Mouse (Mus musculus) thymus, postnatal 0 days (tissue): Measurements from ENCODE around the gene Enpp7. TPM values are rescaled to one million over a fixed set of nuclear protein-coding genes. Genes with fewer than 3 reads are reported as not detected.

Source experiments
- DNase-seq: peaks from one replicate; pipeline ENCODE4 v3.0.0-alpha.2; 2015; ENCODE audit warnings: low spot score
- polyA plus RNA-seq: library from polyadenylated mRNA; unstranded; fragments of >200 nt; fragmentation: Nextera tagmentation; extraction: Ambion mirVana; gene quantifications from 2 replicates; pipeline ENCODE4 v1.2.1, GENCODE M21; 2015

Gene Enpp7
- polyA plus RNA-seq, 1 experiment from 2014 or later: not detected

DNA sequence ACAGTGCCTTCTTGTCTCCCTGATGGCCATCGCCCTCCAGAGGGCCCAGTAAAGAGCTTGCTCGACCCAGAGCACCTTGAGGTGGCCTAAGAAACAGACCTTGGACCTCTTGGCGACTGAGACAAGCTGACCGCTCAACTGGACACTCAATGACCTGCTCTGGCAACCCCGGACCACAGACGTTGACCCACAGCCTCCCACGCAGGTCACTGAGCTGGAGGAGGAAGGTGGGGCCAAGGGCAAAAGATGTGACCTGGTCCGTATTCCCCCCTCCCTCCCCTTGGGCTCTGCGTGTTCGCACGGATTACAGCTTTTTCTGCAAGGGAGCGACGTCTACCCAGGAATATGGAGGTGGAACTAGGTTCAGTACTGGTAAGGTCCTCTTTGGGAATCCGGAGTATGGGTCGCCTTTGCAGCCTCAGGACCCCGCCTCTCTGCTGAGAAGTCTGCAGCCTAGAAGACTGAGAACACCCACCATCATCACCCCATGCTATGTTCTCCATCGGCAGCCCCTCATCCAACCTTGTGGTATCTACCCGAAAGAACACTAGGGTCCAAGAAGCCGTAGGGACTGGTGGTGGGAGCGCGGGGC is 47.2 kb downstream of the Enpp7 start:
- no peak for DNase-seq

DNA sequence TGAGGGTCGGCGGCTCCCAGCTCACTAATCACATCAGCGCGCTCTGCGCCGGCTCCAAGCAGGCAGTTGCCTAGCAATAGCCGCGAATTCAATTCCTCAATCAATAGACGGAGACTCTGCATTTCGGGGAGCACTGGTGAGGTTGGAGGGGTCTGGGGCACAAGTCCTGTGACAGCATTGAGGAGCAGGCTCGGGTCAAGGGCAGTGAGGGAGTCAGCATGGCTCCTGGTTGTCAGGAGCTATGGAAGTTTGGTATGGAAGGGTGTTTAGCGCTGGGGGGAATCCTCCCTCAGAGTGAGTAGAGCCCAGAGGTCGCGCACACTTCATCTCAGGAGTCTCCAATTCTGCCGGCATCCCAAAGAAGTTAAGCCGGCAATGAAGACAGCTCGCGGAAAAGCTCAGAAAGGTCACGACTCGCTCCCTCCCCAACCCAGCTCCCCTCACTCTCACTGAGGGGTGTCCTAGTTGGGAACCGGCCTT is 47.7 kb downstream of the Enpp7 start:
- DNase-seq: no peak

DNA sequence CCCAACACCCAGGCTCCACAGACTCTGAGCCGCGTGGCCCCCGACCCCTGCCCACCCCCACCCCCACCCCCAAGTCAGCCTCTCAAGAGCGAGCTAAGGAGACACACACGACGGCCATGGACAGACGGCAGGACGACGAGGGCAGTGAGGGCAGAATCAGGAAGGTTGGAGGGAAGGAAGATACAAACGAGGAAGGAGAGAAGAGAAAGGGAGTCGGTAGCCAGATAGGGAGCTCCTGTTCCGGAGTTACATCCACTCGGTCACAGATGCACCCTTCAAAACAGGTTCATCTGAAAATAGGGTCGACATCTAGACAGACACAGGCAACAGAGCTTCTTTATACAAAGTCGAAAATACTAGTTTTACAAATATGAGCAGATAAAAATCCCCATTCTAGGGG is 48.5 kb downstream of the Enpp7 start:
- DNase-seq: no peak

DNA sequence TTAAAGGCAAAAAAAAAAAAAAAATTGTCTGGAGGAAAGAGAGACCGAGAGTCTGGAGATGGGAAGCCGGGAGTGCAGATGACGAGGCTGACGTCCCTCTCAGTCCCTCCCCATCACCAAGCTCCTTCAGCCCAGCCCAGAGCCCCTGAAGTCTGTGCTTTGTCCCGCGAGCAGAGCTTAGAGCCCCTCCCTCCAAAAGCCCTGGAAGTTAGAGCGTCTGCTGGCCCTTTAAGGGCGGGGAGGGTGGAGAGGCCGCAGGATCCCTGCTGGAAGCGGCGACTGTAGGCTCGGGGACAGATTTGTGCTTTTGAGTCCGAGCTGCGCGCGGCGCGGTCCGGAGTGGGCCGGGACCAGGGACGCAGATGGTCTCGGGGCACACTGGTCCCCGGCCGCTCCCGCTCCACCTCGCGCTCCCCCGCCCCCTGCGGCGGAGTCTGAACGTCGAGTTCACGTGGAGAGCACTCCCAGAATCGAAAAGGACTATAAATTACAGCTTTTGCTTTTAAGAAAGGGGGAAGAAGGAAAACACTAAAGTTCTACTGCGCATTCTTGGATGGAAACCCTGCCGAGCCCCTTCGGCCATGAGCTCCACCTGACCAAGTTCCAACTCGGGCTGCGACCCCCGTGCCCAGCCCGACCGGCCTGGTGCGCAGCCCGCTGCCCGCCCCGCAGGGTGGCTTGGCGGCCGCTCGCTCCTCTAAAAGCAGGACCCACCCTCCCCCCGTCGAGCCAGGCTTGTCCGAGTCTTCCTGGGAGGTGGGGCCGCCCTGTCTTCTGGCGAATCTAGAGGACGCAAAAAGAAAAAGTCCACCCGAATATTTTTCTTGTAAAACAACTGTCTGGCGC is 49.2 kb downstream of the Enpp7 start:
- no peak for DNase-seq

DNA sequence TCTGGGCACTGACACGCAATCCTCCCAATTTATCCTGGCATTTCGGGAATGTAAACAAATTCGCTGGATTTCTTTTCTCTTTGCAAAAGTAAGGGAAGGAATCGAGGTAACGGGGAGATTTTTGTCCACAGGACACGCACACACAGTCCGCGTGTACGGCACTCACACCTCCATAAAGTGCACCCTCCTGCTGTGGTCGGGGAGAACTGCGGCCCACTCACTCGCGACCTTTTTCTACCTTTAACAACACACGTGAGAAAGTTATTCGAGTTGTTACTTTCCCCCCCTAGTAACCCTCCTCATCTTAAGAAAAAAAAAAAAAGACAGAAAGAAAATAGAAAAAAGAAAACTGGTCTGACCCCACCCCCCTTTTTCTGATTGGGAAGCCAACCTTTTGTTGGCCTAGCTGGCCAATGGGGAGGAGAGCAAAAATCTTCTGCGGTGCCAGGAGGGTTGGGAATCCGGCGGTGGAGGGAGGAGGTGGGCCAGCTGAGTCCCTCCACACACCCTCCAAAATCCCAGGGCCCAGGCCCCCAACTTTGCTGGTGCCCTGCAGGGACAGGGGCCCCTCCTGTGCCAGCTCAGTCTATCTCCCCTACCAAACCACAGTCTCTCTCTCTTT is 49.9 kb downstream of the Enpp7 start:
- DNase-seq: no peak

DNA sequence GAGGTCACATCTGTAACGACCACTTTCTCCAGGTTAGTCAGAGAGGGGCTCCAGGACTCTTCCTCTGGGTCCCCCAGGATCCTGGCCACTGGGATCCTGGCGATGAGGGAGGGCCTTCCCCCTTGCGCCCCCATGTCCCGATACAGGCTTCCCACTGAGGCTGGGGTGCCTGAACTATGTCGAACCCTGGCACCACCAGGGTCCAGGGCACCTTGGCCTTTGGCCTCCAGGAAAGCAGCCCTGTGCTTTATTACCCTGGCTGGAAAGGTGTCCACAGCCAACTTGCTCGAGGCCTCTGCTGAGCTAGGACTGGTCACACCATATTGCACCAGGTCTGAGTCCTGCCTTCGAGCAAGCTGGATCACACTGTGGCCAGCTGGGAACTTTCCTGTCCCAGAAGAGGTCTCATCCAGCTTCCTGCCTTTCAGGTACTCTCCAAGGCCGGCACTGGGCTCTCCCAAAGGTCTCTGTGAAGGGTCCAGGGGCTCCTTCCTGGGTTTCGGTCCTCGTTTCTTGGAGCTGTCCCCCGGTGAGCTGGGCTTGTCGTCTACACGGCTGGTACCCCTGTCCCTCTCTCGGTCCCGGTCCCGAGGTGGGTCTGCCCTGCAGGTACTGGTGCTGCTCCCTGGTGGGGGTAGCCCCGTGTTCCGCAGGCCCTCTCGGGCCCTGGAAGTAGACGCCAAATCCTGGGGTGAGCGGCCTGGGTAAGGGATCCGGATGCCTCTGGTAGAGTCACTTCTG is 50.9 kb downstream of the Enpp7 start:
- no peak for DNase-seq

DNA sequence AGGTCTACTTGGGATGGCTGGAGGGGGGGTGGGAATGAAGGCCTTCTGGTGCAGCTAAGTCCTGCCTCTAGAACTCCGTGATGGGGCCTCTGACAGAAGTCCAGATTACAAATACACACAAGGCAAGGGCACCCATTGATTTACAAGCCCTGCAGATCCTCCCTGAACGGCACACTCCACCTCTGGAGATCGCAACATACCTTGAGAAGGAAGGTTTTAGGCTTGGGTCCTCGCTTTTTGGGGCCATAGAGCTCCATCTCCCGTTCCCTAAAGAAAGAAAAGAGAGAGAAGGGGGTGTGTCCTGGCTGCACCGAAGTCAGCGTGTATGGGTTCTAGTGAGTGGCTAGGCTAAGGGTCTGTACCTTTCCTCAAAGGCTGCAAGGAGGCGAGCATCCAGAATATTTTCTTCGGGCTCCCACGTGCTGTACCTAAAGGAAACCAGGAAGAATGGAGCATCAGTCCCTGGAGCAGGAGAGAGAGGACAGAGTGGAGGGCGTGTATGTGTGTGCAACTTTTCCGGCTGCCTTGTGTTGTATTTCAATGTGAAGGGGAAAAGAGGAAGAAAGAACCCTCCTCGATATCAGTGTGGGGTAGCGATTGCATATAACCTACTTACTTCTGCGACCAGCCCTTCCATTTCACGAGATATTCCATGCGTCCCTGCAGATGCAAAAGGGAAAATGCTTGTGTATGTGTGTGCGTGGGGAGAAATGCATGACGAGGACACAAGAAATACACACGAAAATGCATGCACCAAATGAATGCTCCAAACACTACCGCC is 51.9 kb downstream of the Enpp7 start:
- peak; percentile 32 for DNase-seq

DNA sequence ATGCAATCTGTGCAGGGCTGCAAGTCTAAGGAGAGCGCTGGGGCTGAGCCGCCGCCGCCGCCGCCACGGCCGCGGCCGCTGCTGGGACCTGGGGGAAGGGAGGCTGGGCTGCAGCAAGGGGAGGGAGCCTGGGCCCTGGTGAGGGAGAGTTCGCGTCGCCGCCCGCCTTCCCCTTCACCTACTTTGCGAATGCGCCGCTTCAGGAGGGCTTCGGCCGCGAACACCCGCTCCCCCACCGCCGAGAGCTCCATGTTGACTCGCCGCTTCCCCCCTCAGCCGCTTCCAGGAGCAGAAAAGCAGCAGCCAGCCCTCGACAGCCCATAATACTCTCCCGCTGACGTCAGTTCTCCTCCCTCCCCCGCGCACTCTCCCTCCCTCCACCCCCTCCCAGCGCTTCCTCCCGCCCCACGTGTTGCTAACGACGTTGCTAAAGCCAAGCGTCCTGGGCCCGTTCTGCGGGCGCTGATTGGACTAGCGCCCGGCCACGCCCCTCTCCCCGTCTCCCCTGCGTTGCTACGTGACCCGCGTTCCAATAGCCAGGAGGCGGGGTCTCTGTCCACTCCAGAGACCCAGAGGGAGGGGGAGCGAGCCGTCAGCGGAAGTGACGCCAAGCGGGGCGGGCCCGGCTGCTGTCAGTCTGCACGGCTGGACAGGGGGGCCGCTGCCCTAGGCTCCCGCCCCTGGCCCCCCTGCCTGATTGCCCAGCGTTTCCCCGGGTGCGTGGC is 52.8 kb downstream of the Enpp7 start, which contains the start of gene Cbx8:
Gene Cbx8 (minus strand): TSS at position 370 of the 725 bp plus-strand sequence.
- DNase-seq: peak; percentile 100

DNA sequence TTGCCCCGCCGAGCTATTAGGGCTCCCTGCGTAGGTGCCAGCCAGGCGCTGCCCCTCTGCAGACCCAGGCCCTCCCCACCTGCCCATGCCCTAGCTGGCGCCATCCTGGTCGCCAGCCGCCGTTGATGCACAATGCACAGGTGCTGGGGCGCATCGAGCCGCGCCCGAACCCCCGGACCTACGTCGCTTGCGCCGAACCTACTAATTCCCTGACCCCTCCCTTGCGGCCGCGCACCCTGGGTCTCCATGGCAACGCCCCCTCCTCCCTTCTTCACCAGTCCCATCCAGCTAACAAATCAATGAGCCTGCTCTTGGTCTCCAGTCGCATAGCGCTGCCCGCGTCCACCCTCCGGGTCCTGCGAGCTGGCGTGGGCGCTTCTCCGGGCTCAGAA is 53.3 kb downstream of the Enpp7 start:
- no peak for DNase-seq

DNA sequence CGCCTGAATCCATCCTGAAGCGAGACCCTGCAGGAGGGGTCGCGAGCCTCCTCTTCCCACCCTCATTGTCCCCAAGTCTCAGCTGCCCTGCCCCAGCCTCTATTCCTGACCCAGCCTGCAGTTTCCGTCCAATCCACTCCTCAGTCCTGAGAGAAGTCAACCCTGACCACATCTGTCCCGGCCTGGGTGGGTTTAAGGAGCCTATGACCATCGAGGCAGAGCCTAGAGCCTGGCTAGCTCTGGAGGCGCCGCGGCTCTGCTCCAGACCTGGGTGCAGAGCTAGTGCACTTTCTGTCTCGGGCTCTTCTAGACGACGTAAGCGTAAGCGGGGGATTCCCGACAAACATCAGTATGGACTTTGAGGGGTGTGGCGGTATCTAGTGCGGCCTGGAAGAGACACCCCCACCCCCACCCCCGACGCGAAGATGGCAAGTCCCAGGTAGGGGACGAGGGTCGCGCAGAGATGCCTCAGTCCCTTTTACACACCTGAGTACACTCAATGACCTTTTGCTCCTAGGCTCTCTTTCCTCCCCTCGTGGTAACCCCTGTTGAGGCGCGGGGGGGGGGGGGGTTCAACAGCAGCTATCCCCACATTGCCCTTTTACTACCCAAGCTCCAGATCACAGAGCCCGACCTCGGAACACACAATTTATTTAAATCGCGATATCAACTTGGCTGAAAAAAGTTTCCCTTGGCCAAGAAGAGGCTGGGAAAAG is 53.9 kb downstream of the Enpp7 start:
- DNase-seq: peak; percentile 17

Other genes starting within 250 kb of the Enpp7 start
- 0.26 and 0.28 TPM in 2 replicates for gene Rbfox3, start 76.6 kb upstream of the Enpp7 start, polyA plus RNA-seq
- gene Cbx2, start 34.8 kb downstream of the Enpp7 start, polyA plus RNA-seq: 19.5 and 22.3 TPM in 2 replicates
- gene Cbx8, start 52.8 kb downstream of the Enpp7 start, polyA plus RNA-seq: 10.7 and 12.3 TPM in 2 replicates
- gene Cbx4, start 98.0 kb downstream of the Enpp7 start, polyA plus RNA-seq: 25.1 and 26.8 TPM in 2 replicates
- gene Tbc1d16, start 240.3 kb downstream of the Enpp7 start, polyA plus RNA-seq: 5.3 and 5.9 TPM in 2 replicates
- gene Ccdc40, start 240.4 kb downstream of the Enpp7 start, polyA plus RNA-seq: 4.6 and 5.3 TPM in 2 replicates